Mouse (Mus musculus): Measurements from ENCODE around the gene Nr5a2.

DNA sequence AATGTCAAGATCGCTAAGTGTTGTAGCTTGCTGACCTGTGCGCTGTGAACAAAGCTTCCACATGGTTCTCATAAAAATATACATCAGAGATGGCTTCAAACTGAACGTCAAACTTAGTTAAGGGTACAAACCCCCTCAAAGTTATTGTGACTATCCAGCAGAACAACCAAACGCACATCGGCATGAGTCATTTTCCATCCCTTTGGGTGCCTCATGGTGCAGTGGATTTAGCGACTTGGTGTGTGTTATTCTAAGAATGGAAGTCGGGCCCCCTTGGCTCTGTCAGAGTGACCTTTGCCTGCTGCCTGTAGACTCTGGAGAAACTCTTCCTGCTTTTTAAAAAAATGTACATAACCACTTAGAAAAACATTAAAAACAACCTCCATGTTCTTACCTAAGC lies 119.7 kb downstream of the Nr5a2 start:
- TF ChIP-seq CTCF (conservative IDR thresholded peaks at IDR 0.05; ENCODE audit: insufficient read depth, insufficient read length, low read depth, low read length) = no peak
- no peak for TF ChIP-seq POLR2A (IDR thresholded peaks at IDR 0.05; ENCODE audit: low read depth, low read length)
